Mouse (Mus musculus) cerebellum, adult 8-10 months (tissue): ENCODE results near the gene Gtf3c4.

ENCODE experiments used
- DNase-seq: peaks from one replicate; pipeline ENCODE4 v3.0.0; 2022

Gene Gtf3c4

GRCm38 (mm10) chr2:28798390-28798789 is 41.8 kb downstream of the Gtf3c4 start:
- no peak for DNase-seq

GRCm38 (mm10) chr2:28797490-28798106 is 42.6 kb downstream of the Gtf3c4 start:
- no peak for DNase-seq

GRCm38 (mm10) chr2:28796298-28796697 is 43.9 kb downstream of the Gtf3c4 start:
- no peak for DNase-seq

- DNase-seq: no peak
Observed at GRCm38 (mm10) chr2:28794623-28795022, 45.5 kb downstream of the Gtf3c4 start.

- DNase-seq: no peak
Observed at GRCm38 (mm10) chr2:28792931-28793610, 47.1 kb downstream of the Gtf3c4 start.

GRCm38 (mm10) chr2:28787067-28787619 is 53.0 kb downstream of the Gtf3c4 start:
- DNase-seq: no peak

- DNase-seq: no peak
Observed at GRCm38 (mm10) chr2:28786355-28787066, 53.6 kb downstream of the Gtf3c4 start.

GRCm38 (mm10) chr2:28781310-28781709 is 58.9 kb downstream of the Gtf3c4 start:
- DNase-seq: no peak

- no peak for DNase-seq
Observed at GRCm38 (mm10) chr2:28780001-28780782, 60.0 kb downstream of the Gtf3c4 start.

GRCm38 (mm10) chr2:28776728-28777127 is 63.4 kb downstream of the Gtf3c4 start:
- no peak for DNase-seq

GRCm38 (mm10) chr2:28774073-28774472 is 66.1 kb downstream of the Gtf3c4 start:
- DNase-seq: no peak
